19 mouse cellular contexts compared by ENCODE assay signal in the genomic region with DNA sequence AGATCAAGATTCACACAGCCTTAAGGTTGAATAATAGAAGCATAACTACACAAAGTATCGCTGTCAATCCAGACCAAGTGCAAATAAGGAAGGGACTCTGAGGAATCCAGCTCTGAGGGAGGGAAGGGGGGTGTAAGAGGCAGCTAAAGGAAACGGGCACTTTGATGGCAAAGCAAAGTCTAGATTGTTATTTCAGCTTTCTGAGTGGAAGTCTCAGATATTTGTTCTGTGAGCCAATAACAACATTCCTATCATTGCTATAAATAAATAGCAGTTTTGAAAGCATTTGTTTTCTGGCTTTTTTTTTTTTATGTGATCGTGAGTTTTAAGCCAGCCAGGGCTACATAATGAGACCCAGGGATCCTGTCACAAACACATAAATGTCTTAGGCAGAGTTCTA.
DNase-seq lines count a peak whose midpoint lies in the region; ATAC-seq lines count a peak whose summit lies in the region.
"Had no signal": no experiment of that assay in that cellular context is flagged by ENCODE, and none has a peak within 500 bp of the region (broad histone marks: within the 10 kb centered on the region; RNA-seq: fewer than 3 reads in every experiment).

No protein-coding gene starts in this region.

- peaks cover 3% of the 10 kb centered on the region; the same call in 1 of the 2 replicates for H3K9me3 ChIP-seq in forebrain, embryonic 14.5 days (replicated peaks; ENCODE audit: control insufficient read depth, low read length)
- no peaks in the 10 kb centered on the region for H3K9me3 ChIP-seq in forebrain, embryonic 13.5 days (replicated peaks)
- no peaks in the 10 kb centered on the region for H3K9me3 ChIP-seq in midbrain, embryonic 14.5 days (ENCODE audit: control insufficient read depth, low read length)
- H3K9me3 ChIP-seq in midbrain, embryonic 15.5 days: no peaks in the 10 kb centered on the region
- H3K9me3 ChIP-seq: forebrain, embryonic 12.5 days; heart, embryonic 13.5 days; hindbrain, embryonic 15.5 days had no signal

- 77% methylated on average over 3 of the region's 3 CpGs for WGBS in forebrain, embryonic 14.5 days
- WGBS in forebrain, embryonic 13.5 days: 73% methylated on average over 3 of the region's 3 CpGs
- WGBS in midbrain, embryonic 14.5 days: 65% methylated on average over 3 of the region's 3 CpGs
- WGBS in midbrain, embryonic 15.5 days: 59% methylated on average over 3 of the region's 3 CpGs

- no peak overlapping the region for H3K27ac ChIP-seq in forebrain, embryonic 14.5 days (ENCODE audit: low read depth, low read length)
- H3K27ac ChIP-seq in forebrain, embryonic 13.5 days: no peak overlapping the region
- H3K27ac ChIP-seq in midbrain, embryonic 14.5 days (replicated peaks; ENCODE audit: low read depth, low read length): no peak overlapping the region
- H3K27ac ChIP-seq in midbrain, embryonic 15.5 days: no peak overlapping the region
- H3K27ac ChIP-seq: forebrain, embryonic 12.5 days; heart, embryonic 13.5 days; hindbrain, embryonic 15.5 days had no signal

- no peak overlapping the region for H3K9ac ChIP-seq in forebrain, embryonic 14.5 days (ENCODE audit: low read length)
- no peak overlapping the region for H3K9ac ChIP-seq in forebrain, embryonic 13.5 days
- no peak overlapping the region for H3K9ac ChIP-seq in midbrain, embryonic 14.5 days (replicated peaks; ENCODE audit: low read length)
- H3K9ac ChIP-seq in midbrain, embryonic 15.5 days: no peak overlapping the region
- H3K9ac ChIP-seq: forebrain, embryonic 12.5 days; heart, embryonic 13.5 days; hindbrain, embryonic 15.5 days had no signal

- no peaks in the 10 kb centered on the region for H3K27me3 ChIP-seq in forebrain, embryonic 14.5 days (replicated peaks; ENCODE audit: control insufficient read depth, insufficient read depth, low read length)
- no peaks in the 10 kb centered on the region for H3K27me3 ChIP-seq in forebrain, embryonic 13.5 days
- no peaks in the 10 kb centered on the region for H3K27me3 ChIP-seq in midbrain, embryonic 14.5 days (ENCODE audit: control insufficient read depth, insufficient read depth, low read length)
- no peaks in the 10 kb centered on the region for H3K27me3 ChIP-seq in midbrain, embryonic 15.5 days (replicated peaks)
- H3K27me3 ChIP-seq: forebrain, embryonic 12.5 days; heart, embryonic 13.5 days; hindbrain, embryonic 15.5 days had no signal

- no peak for ATAC-seq in forebrain, embryonic 14.5 days
- ATAC-seq in forebrain, embryonic 13.5 days: no peak
- no peak for ATAC-seq in midbrain, embryonic 14.5 days (ENCODE audit: low FRiP score, low TSS enrichment)
- ATAC-seq in midbrain, embryonic 15.5 days (replicated peaks): no peak
- ATAC-seq: inflammation-experienced regulatory T-cells, adult 6 months had no signal

- no peak overlapping the region for H3K4me2 ChIP-seq in forebrain, embryonic 14.5 days (ENCODE audit: low read length)
- no peak overlapping the region for H3K4me2 ChIP-seq in forebrain, embryonic 13.5 days
- H3K4me2 ChIP-seq in midbrain, embryonic 14.5 days (ENCODE audit: low read length): no peak overlapping the region
- no peak overlapping the region for H3K4me2 ChIP-seq in midbrain, embryonic 15.5 days
- H3K4me2 ChIP-seq: forebrain, embryonic 12.5 days; heart, embryonic 13.5 days; hindbrain, embryonic 15.5 days had no signal

- H3K4me3 ChIP-seq in forebrain, embryonic 14.5 days (ENCODE audit: low read depth, low read length): no peak overlapping the region
- no peak overlapping the region for H3K4me3 ChIP-seq in forebrain, embryonic 13.5 days
- no peak overlapping the region for H3K4me3 ChIP-seq in midbrain, embryonic 14.5 days (replicated peaks; ENCODE audit: low read depth, low read length)
- H3K4me3 ChIP-seq in midbrain, embryonic 15.5 days: no peak overlapping the region
- H3K4me3 ChIP-seq: forebrain, embryonic 12.5 days; heart, embryonic 13.5 days; hindbrain, embryonic 15.5 days had no signal

- H3K36me3 ChIP-seq in forebrain, embryonic 14.5 days (ENCODE audit: control insufficient read depth, insufficient read depth, low read length): no peaks in the 10 kb centered on the region
- no peaks in the 10 kb centered on the region for H3K36me3 ChIP-seq in forebrain, embryonic 13.5 days (ENCODE audit: poor library complexity, severe bottlenecking)
- H3K36me3 ChIP-seq in midbrain, embryonic 14.5 days (ENCODE audit: control insufficient read depth, insufficient read depth, low read length): no peaks in the 10 kb centered on the region
- no peaks in the 10 kb centered on the region for H3K36me3 ChIP-seq in midbrain, embryonic 15.5 days (replicated peaks)
- H3K36me3 ChIP-seq: forebrain, embryonic 12.5 days; heart, embryonic 13.5 days; hindbrain, embryonic 15.5 days had no signal

- DNase-seq in forebrain, embryonic 14.5 days (ENCODE audit: low spot score): peak; percentile 3
- peak; percentile 4 for DNase-seq in midbrain, embryonic 14.5 days
- peak; percentile 6 for DNase-seq in fibroblast of lung, adult 2 months (ENCODE audit: low read depth)
- no peak for DNase-seq in ovary, postnatal 36 days (ENCODE audit: low spot score)
- no peak for DNase-seq in thymus, postnatal 14 days
- no peak for DNase-seq in left cerebral cortex, adult 8-10 months (ENCODE audit: low spot score in 2 of 2)
- DNase-seq: adrenal gland, postnatal 10 days; cerebellum, adult 11-12 months; cerebellum, adult 9-10 months; cerebellum, postnatal 36 days; gastrocnemius, postnatal 36 days; heart, adult 11 months; heart, postnatal 36 days had no signal

- no peaks in the 10 kb centered on the region for H3K4me1 ChIP-seq in forebrain, embryonic 14.5 days (ENCODE audit: control insufficient read depth, insufficient read depth, low read length)
- no peaks in the 10 kb centered on the region for H3K4me1 ChIP-seq in forebrain, embryonic 13.5 days
- H3K4me1 ChIP-seq in midbrain, embryonic 14.5 days (ENCODE audit: control insufficient read depth, insufficient read depth, low read length): no peaks in the 10 kb centered on the region
- no peaks in the 10 kb centered on the region for H3K4me1 ChIP-seq in midbrain, embryonic 15.5 days
- H3K4me1 ChIP-seq: forebrain, embryonic 12.5 days; heart, embryonic 13.5 days; hindbrain, embryonic 15.5 days had no signal

Comparison
In these comparisons a context has a peak if more than half of its experiments do, and no peak if none do; other contexts are left out.
1. DNase-seq: peak in forebrain, embryonic 14.5 days (single experiment), midbrain, embryonic 14.5 days (single experiment) and fibroblast of lung, adult 2 months (single experiment); none in ovary, postnatal 36 days (single experiment), thymus, postnatal 14 days (single experiment) and left cerebral cortex, adult 8-10 months (0 of 2).